Mouse (Mus musculus) olfactory bulb, adult 2 months (tissue): Measurements from ENCODE around the gene Gse1. TPM values are rescaled to one million over a fixed set of nuclear protein-coding genes. Genes with fewer than 3 reads are reported as not detected.
A peak's percentile ranks its signal among the peaks of the same experiment; 100 is the strongest.

Experiments used
- H3K27ac ChIP-seq: fragments of 200-500 bp; 2 replicates; pipeline ENCODE4 v1.5.1; 2012; ENCODE audit warnings: low read depth, low read length; ENCODE audit not compliant: insufficient read depth
- H3K4me1 ChIP-seq: fragments of 200-500 bp; 2 replicates; pipeline ENCODE4 v1.6.1; 2012; ENCODE audit warnings: low read length; ENCODE audit not compliant: control insufficient read depth, insufficient read depth
- H3K4me3 ChIP-seq: fragments of 200-500 bp; 2 replicates; pipeline ENCODE4 v1.5.1; 2012; ENCODE audit warnings: mild to moderate bottlenecking, low read depth, low read length, moderate library complexity; ENCODE audit not compliant: insufficient read depth
- CTCF ChIP-seq: fragments of 200-500 bp; IDR thresholded peaks from 2 replicates; pipeline ENCODE4 v1.5.1; 2012; ENCODE audit warnings: low read depth, mild to moderate bottlenecking, low read length, moderate library complexity; ENCODE audit not compliant: insufficient read depth
- POLR2A ChIP-seq: fragments of 200-500 bp; IDR thresholded peaks from 2 replicates; pipeline ENCODE4 v1.6.1; 2012; ENCODE audit warnings: mild to moderate bottlenecking, low read depth, low read length, moderate library complexity; ENCODE audit not compliant: insufficient read depth
- WGBS: fragments of 180-500 bp; shearing (Covaris S2); methylation state at CpG from one replicate; pipeline ENCODE4 v1.1.7; 2018; 5-methylcytosine and 5-hydroxymethylcytosine counted together
- polyA plus RNA-seq: library from polyadenylated mRNA; stranded (reverse); fragments of >200 nt; gene quantifications from 2 replicates; pipeline ENCODE4 v1.2.4, GENCODE M21; 2012; ENCODE audit warnings: low replicate concordance; ENCODE audit not compliant: missing spikeins, insufficient read depth, insufficient read length

The Gse1 gene
- polyA plus RNA-seq, 1 experiment: 42.5 TPM

DNA sequence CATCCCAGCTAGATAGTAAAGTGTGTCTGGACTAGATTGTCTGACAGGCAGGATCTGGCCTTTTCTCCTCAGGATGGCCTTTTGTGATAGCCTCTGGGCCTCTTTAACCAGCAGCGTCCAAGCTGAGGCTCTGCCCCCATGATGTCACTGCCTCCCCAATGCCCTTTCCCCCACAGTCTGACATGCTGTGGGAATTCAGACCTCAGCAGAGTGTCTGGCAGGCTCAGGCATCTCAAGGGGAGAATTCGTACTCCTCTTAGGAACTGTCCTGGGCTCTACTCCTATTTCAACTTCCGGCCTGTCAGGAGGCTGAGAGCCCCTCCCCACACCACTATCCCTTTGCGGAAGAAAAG lies 236.3 kb downstream of the Gse1 start:
- WGBS: 83% methylated on average over 4 of the region's 4 CpGs
- H3K4me3 ChIP-seq: no peak overlapping the region
- peaks cover 68% of the 10 kb centered on the region for H3K4me1 ChIP-seq
- no peak overlapping the region for H3K27ac ChIP-seq
- TF ChIP-seq CTCF (no peak), POLR2A (no peak)

DNA sequence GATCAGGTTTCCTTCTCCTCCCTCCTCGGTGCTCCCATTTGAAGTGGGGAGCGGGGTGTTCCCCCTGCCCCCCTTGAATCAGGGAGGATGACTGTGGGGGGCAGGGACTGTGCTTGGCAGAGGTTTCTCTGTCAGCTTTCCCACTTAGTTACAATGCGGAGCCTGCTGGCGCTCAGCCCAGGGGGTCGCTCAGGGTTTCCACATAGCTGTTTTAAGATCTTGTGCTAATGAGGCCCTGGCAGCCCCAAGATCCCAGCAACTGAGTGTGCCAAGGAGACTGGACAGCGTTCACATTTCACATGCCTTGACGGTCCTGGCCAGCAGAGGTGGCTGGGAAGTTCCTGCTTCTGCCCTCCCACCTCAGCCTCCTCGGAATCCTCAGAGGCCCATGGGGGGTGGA lies 237.5 kb downstream of the Gse1 start:
- TF ChIP-seq POLR2A (no peak), CTCF (no peak)
- no peak overlapping the region for H3K27ac ChIP-seq
- H3K4me1 ChIP-seq: peaks cover 56% of the 10 kb centered on the region
- 28% methylated on average over 8 of the region's 8 CpGs for WGBS
- H3K4me3 ChIP-seq: no peak overlapping the region

DNA sequence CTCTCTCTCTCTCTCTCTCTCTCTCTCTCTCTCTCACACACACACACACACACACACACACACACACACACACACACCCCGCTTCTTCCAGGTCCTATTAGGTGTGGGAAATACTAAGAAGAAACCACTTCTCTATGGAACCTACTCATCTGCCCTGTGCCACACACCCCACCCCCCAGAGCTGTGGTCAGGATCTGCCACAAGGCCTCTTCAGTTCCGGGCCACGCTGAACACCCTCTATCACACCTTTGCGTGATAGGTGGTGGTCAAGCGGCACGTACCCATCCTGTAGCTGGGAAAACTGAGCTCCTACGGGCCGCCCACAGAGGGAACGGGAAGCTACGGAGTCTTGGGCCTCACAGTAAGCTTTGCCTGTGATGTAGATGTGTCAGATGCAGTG lies 238.0 kb downstream of the Gse1 start:
- H3K4me3 ChIP-seq: no peak overlapping the region
- 87% methylated on average over 10 of the region's 10 CpGs for WGBS
- no peak overlapping the region for H3K27ac ChIP-seq
- peaks cover 54% of the 10 kb centered on the region for H3K4me1 ChIP-seq
- TF ChIP-seq CTCF: no peak
- TF ChIP-seq POLR2A: no peak

DNA sequence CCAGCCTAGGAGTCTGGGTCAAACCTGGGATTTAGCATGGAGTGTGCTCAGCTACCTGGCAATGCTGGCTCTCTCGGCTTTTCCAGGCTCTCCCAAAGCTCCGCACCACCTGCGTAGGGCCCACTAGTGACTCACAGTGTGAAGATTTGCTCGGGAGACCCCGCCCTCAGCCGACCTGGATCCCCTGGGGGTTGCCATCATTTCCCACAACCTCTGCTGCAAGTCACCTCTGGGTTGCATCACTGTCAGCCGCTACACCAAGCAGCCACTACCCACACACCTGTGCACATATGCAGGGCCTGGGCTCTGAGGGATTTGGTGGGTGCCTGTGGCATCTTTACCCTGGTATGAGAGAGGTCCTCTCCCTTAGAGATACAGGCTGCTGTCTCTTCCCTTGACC lies 239.3 kb downstream of the Gse1 start:
- Histone ChIP-seq H3K4me1 (peaks cover 51% of the 10 kb centered on the region), H3K27ac (no peak overlapping the region), H3K4me3 (no peak overlapping the region)
- TF ChIP-seq CTCF (no peak), POLR2A (no peak)
- 96% methylated on average over 7 of the region's 7 CpGs for WGBS

DNA sequence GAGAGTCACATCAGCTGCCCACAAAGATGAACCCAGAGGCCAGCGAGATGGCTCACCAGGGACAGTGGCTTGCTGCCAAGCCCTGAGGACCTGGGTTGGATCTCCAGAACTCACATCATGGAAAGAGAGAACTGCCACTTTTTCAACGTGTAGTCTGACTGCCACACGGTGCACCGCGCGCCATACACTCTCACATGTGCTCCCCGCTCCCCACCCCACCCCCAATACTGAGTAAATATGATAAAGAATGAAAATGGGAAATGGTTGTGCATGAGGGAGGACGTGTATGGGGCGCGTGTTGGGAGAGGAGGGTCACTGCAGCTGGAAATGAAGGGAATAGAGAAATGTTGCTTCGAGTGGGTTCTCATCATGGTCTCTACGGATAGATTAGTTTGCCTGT lies 241.9 kb downstream of the Gse1 start:
- Histone ChIP-seq H3K27ac (no peak overlapping the region), H3K4me1 (peaks cover 48% of the 10 kb centered on the region), H3K4me3 (no peak overlapping the region)
- 97% methylated on average over 12 of the region's 12 CpGs for WGBS
- TF ChIP-seq CTCF (no peak), POLR2A (no peak)

DNA sequence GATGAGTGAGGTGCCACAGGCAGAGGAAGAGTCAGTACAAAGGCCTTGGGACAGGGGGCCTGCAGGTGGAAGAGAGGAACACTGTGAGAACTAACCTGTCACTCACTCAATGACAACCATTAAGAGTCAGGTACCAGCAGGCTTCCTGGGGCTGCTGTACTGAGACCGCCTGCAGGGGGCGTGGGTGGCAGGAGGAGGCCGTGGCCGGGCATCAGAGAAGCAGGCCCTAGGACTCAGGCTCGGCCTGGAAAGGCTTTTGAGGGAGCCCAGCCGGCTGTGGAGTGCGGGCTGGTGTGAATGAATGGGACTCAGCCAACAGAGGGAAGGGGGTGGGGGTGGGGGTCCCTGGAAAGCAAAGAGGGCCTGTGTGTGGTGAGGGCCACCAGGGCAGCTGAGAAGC lies 242.9 kb downstream of the Gse1 start:
- TF ChIP-seq CTCF: peak; percentile 34; the same call in 1 of the 2 replicates
- TF ChIP-seq POLR2A: no peak
- WGBS: 50% methylated on average over 7 of the region's 7 CpGs
- H3K4me3 ChIP-seq: no peak overlapping the region
- no peak overlapping the region for H3K27ac ChIP-seq
- H3K4me1 ChIP-seq: peaks cover 48% of the 10 kb centered on the region

DNA sequence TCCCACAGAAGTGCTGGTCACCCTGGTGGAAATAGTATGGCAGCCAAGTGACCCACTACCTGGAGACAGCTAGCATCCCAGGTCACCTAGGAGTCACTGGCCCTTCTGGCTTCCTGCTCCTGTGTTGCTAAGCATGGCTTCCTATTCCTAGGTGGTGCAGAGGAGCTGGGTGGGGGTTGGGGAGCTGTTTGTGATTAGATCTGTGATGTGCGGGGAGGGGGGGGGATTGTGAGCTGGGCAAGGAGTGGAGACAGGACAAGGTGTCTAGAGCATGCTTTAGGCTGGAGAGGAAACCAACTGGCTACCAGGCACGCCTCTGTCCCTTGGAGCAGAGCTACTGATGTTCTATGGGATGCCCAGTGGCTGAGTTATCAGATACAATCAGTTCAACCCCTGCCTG lies 243.5 kb downstream of the Gse1 start:
- WGBS: 85% methylated on average over 2 of the region's 2 CpGs
- Histone ChIP-seq H3K27ac (no peak overlapping the region), H3K4me3 (no peak overlapping the region), H3K4me1 (peaks cover 48% of the 10 kb centered on the region)
- no peak for TF ChIP-seq POLR2A
- no peak for TF ChIP-seq CTCF

DNA sequence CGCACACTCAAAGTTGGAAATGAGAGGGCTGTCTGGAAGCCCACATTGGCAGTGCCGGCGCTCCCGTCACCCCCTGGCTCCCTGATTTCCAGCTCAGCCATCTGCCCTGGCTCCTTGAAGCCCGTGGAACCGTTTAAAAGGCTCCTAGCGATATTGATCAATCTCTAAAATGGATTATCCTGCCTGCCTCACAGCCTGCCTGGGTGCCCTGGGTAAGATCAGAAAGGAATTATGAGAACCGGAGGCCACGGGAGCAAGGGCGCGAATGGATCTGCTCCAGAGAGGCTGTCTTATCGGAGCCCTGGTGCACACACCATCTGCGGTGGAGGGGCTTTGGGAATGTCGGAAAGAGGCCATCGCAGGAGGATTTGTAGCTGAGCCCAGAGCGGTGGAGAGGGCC lies 244.0 kb downstream of the Gse1 start:
- Histone ChIP-seq H3K27ac (no peak overlapping the region), H3K4me1 (peaks cover 48% of the 10 kb centered on the region), H3K4me3 (no peak overlapping the region)
- TF ChIP-seq POLR2A: no peak
- no peak for TF ChIP-seq CTCF
- 72% methylated on average over 16 of the region's 16 CpGs for WGBS

DNA sequence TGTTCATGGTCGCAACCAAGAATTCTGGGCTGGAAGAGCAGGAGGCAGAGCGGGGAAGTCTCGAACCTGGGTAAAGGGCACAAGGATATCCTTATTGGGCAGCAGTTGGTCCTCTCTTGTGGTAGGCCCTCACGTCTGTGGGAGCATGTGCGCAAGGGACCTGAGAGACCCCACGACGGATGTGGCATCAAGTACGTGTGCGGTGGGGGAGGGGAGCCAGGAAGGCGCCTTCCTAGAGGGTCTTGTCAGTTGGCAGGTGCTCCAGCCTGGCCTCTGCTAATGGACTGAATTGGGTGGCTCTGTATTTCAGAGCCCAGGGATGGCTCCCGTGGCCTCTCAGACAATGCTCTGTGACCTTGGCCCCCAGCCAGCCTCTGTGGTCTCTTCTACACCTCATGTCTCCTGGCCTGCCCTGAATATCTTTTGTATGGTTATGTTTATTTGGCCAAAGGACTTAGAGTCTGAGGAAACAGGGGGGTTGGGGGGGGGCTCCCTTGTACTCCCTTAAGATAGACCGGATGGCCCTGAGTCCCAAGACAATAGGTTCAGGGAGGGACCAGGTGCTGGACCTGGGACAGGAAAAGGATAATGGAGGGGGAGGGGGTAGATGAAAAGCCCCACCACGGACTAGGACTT lies 245.6 kb downstream of the Gse1 start:
- TF ChIP-seq POLR2A (no peak), CTCF (no peak)
- Histone ChIP-seq H3K4me1 (peaks cover 44% of the 10 kb centered on the region), H3K4me3 (no peak overlapping the region), H3K27ac (no peak overlapping the region)
- 93% methylated on average over 13 of the region's 13 CpGs for WGBS
